Mouse (Mus musculus) intestine, postnatal 0 days (tissue): ENCODE measurements around the gene Gm8947. TPM values are rescaled to one million over a fixed set of nuclear protein-coding genes. Genes with fewer than 3 reads are reported as not detected.
"Not testable (repeated sequence)": the region's sequence is repeated elsewhere in the genome, so short reads cannot be mapped to it uniquely, and the experiment has no call there.

Source experiments
- ATAC-seq: fragments of 200-750 bp; cut with Nextera tagmentation; 2 replicates; pipeline ENCODE4 v1.8.0; 2017; ENCODE audit warnings: mild to moderate bottlenecking, moderate TSS enrichment, moderate library complexity
- H3K27ac ChIP-seq: fragments of 300-500 bp; sonication (generic); 2 replicates; pipeline ENCODE4 v1.5.1; 2014; ENCODE audit warnings: mild to moderate bottlenecking, low read depth, low read length, moderate library complexity
- H3K27me3 ChIP-seq: fragments of 300-500 bp; sonication (generic); replicated peaks from 2 replicates; pipeline ENCODE4 v1.6.1; 2014; ENCODE audit warnings: low read length, mixed read lengths; ENCODE audit not compliant: control insufficient read depth, insufficient read depth
- H3K36me3 ChIP-seq: fragments of 300-500 bp; sonication (generic); 2 replicates; pipeline ENCODE4 v1.6.1; 2014; ENCODE audit warnings: mild to moderate bottlenecking, moderate library complexity; ENCODE audit not compliant: control insufficient read depth, insufficient read depth
- H3K4me1 ChIP-seq: fragments of 300-500 bp; sonication (generic); replicated peaks from 2 replicates; pipeline ENCODE4 v1.6.1; 2014; ENCODE audit warnings: antibody characterized with exemption, low read length, mixed read lengths; ENCODE audit not compliant: control insufficient read depth, insufficient read depth
- H3K4me2 ChIP-seq: fragments of 300-500 bp; sonication (generic); replicated peaks from 2 replicates; pipeline ENCODE4 v1.6.1; 2014; ENCODE audit warnings: low read depth, mild to moderate bottlenecking, moderate library complexity
- H3K4me3 ChIP-seq: fragments of 300-500 bp; sonication (generic); 2 replicates; pipeline ENCODE4 v1.5.1; 2014; ENCODE audit warnings: low read depth, low read length
- H3K9ac ChIP-seq: fragments of 300-500 bp; sonication (generic); 2 replicates; pipeline ENCODE4 v1.6.1; 2014; ENCODE audit warnings: mild to moderate bottlenecking, low read depth, low read length
- H3K9me3 ChIP-seq: fragments of 300-500 bp; sonication (generic); 2 replicates; pipeline ENCODE4 v1.6.1; 2016; ENCODE audit warnings: mixed run types; ENCODE audit not compliant: control insufficient read depth
- CTCF ChIP-seq: sonication (generic); IDR thresholded peaks from 2 replicates; pipeline ENCODE4 v1.5.1; 2016; ENCODE audit warnings: low read depth, mild to moderate bottlenecking, control low read depth, antibody characterized with exemption, moderate library complexity
- WGBS: fragments of 180-500 bp; shearing (Covaris S2); extraction: QIAGEN DNeasy Blood & Tissue Kit; methylation state at CpG from one replicate; pipeline ENCODE4 v1.1.7; 2014; 5-methylcytosine and 5-hydroxymethylcytosine counted together
- polyA plus RNA-seq: library from polyadenylated mRNA; unstranded; fragments of >200 nt; fragmentation: Nextera tagmentation; extraction: Ambion mirVana; gene quantifications from 2 replicates; pipeline ENCODE4 v1.2.1, GENCODE M21; 2015

Gm8947 gene
- not detected in 2 replicates for polyA plus RNA-seq

GRCm38 (mm10) chr1:151192075-151192474 is at the start of gene Gm8947:
Gm8947 (plus strand) TSS chr1:151192376.
- WGBS: no CpG with 5 or more reads among the region's 7 CpGs

GRCm38 (mm10) chr1:151144471-151145146 is 47.6 kb upstream of the Gm8947 start:
- H3K27ac ChIP-seq: no peak overlapping the region
- no peak for ATAC-seq
- no peak for TF ChIP-seq CTCF
- no peak overlapping the region for H3K4me3 ChIP-seq
- no peak overlapping the region for H3K9ac ChIP-seq
- H3K9me3 ChIP-seq: no peaks in the 10 kb centered on the region
- H3K27me3 ChIP-seq: no peaks in the 10 kb centered on the region
- 0 out of 2 replicates have a peak, but pooled peaks cover 3% of the 10 kb centered on the region for H3K4me1 ChIP-seq
- 36% methylated on average over 6 of the region's 6 CpGs for WGBS
- no peak overlapping the region for H3K4me2 ChIP-seq
- no peaks in the 10 kb centered on the region for H3K36me3 ChIP-seq

More at GRCm38 (mm10) chr1:151192075-151192474, at the start of gene Gm8947:
- H3K4me2 ChIP-seq, H3K9ac ChIP-seq, H3K4me1 ChIP-seq, H3K36me3 ChIP-seq, H3K27me3 ChIP-seq, H3K27ac ChIP-seq, ATAC-seq, H3K9me3 ChIP-seq, H3K4me3 ChIP-seq: not testable (repeated sequence)

GRCm38 (mm10) chr1:151147801-151148200 is 44.4 kb upstream of the Gm8947 start:
- no peak for TF ChIP-seq CTCF
- Histone ChIP-seq H3K36me3 (no peaks in the 10 kb centered on the region), H3K27ac (no peak overlapping the region), H3K9me3 (no peaks in the 10 kb centered on the region), H3K4me1 (0 out of 2 replicates have a peak, but pooled peaks cover 3% of the 10 kb centered on the region), H3K9ac (no peak overlapping the region), H3K27me3 (no peaks in the 10 kb centered on the region), H3K4me3 (no peak overlapping the region), H3K4me2 (no peak overlapping the region)
- peak; percentile 26 for ATAC-seq

GRCm38 (mm10) chr1:151150211-151150610 is 42.0 kb upstream of the Gm8947 start:
- Histone ChIP-seq H3K9me3 (no peaks in the 10 kb centered on the region), H3K9ac (no peak overlapping the region), H3K4me3 (no peak overlapping the region), H3K36me3 (no peaks in the 10 kb centered on the region), H3K4me2 (no peak overlapping the region), H3K27ac (no peak overlapping the region), H3K4me1 (no peaks in the 10 kb centered on the region), H3K27me3 (no peaks in the 10 kb centered on the region)
- TF ChIP-seq CTCF: no peak
- WGBS: 94% methylated on average over 7 of the region's 7 CpGs
- no peak for ATAC-seq

- H3K4me2 ChIP-seq: no peak overlapping the region
- TF ChIP-seq CTCF: no peak
- no peaks in the 10 kb centered on the region for H3K27me3 ChIP-seq
- no peaks in the 10 kb centered on the region for H3K36me3 ChIP-seq
- WGBS: 56% methylated on average over 2 of the region's 2 CpGs
- H3K9me3 ChIP-seq: no peaks in the 10 kb centered on the region
- peak; percentile 46 for ATAC-seq
- no peak overlapping the region for H3K9ac ChIP-seq
- H3K27ac ChIP-seq: no peak overlapping the region
- no peaks in the 10 kb centered on the region for H3K4me1 ChIP-seq
- no peak overlapping the region for H3K4me3 ChIP-seq
These were observed 41.1 kb upstream of the Gm8947 start for GRCm38 (mm10) chr1:151151089-151151488.

- H3K4me2 ChIP-seq: no peak overlapping the region
- WGBS: 39% methylated on average over 6 of the region's 6 CpGs
- ATAC-seq: peak; percentile 87
- no peak overlapping the region for H3K9ac ChIP-seq
- H3K9me3 ChIP-seq: no peaks in the 10 kb centered on the region
- no peaks in the 10 kb centered on the region for H3K36me3 ChIP-seq
- no peak overlapping the region for H3K4me3 ChIP-seq
- no peaks in the 10 kb centered on the region for H3K27me3 ChIP-seq
- H3K4me1 ChIP-seq: no peaks in the 10 kb centered on the region
- H3K27ac ChIP-seq: peak overlapping the region; percentile 37
- no peak for TF ChIP-seq CTCF
These were observed 39.0 kb upstream of the Gm8947 start for GRCm38 (mm10) chr1:151153056-151153652.

- not testable (repeated sequence) for H3K27ac ChIP-seq, ATAC-seq, H3K4me3 ChIP-seq, H3K9me3 ChIP-seq, H3K27me3 ChIP-seq, H3K9ac ChIP-seq, H3K4me2 ChIP-seq, H3K36me3 ChIP-seq, H3K4me1 ChIP-seq
- WGBS: 84% methylated on average over 9 of the region's 9 CpGs
These were observed 38.0 kb upstream of the Gm8947 start for GRCm38 (mm10) chr1:151154131-151154530.
